Mouse (Mus musculus): ENCODE results near the gene Hoxb6.

Gene Hoxb6

DNA sequence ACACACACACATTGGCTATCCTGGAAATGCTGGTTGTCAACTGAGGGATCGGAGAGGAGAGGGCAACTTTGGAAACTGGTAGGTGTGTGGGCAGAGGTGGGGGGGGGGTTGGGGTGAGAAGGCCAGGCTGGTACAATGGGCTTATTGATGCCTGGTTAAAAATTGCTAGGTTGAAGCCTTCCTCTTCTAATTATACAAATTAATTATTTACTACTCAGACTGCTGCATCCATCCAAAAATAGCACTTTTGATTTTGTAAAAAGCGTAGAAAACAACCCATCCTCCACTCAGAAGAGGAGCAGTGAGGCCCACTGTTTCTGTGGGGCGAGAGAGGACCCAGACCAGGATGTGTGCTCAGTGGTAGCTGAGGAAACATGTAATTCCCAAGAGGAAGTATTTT is 42.7 kb downstream of the Hoxb6 start:
- DNase-seq (ENCODE audit: low spot score in 2 of 2): no peak

- no peak for DNase-seq (ENCODE audit: low spot score in 2 of 2)
Measured at GRCm38 (mm10) chr11:96336597-96336996, 44.3 kb downstream of the Hoxb6 start.

GRCm38 (mm10) chr11:96337026-96337425 is 44.8 kb downstream of the Hoxb6 start:
- DNase-seq (ENCODE audit: low spot score in 2 of 2): no peak

DNA sequence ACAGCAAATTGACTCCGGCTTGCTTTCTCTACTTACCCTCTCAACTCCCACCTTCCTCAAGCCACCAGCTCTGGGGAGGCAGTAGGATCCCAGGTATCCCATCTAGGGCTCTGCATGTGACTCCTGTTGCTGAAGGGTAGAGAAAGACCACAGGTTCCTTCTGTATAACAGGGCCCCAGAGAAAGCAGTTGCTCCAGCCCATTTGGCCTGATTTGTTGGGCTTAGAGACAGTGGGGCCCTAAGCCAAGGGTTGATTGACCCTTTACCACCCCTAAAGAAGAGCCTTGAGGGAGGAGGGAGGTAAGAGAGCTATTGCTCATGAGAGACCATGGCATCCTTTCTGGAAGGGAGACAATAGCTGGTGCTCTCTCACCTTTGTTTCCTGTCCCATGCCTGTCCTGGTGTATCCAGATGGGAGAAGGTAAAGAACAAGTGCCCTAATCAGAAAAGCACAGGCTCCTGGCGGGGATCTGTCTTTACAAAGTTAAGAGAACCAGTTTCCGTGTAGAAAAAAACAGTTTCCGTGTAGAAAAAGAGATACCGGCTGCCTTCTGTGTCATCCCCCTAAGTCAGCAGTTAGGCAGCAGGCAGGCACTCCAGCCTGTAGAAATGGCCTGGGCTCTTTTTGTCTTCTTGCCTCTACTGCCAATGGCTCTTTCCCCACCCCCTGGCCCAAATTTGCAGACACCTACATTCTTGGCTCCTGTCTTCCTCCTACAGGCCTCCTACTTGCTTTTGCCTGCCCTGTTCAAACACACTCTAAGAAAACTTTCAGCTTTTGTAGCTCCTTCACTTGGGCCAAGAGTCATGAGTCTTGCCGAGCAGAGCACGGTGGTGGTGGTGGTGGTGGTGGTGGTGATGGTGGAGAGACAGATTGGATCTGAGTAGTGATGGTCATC is 46.9 kb downstream of the Hoxb6 start:
- no peak for DNase-seq (ENCODE audit: low spot score in 2 of 2)

DNA sequence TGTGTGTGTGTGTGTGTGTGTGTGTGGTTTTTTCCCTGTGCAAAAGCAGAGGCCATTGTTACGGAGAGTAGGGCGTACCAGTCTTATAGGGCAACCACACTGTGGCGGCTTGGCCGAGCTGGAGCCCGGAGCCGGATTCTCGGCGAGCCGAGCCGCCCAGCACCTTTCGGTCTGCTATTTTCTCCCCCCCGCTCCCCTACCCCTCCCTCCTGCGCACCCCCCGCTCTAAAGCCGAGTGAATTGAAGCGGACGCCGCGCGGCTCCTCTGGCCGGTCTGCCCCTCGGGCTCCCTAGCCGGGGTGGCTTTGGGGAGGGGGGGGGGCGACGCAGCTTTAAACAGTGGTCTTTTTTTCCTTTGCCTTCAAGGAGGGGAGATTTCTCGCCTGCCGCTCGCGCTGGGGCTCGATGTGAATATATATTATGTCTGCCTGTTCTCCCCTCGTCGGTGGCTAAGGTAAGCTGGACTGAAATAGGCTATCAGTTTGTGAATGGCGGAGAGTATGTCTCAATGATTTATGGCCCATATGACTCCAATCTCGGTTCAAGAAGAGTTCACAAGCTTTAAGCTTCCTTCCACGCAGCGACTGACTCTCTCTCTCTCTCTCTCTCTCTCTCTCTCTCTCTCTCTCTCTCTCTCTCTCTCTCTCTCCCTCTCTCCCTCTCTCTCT is 48.6 kb downstream of the Hoxb6 start:
- DNase-seq (ENCODE audit: low spot score in 2 of 2): no peak

- DNase-seq (ENCODE audit: low spot score in 2 of 2): no peak
Measured at GRCm38 (mm10) chr11:96341701-96342575, 49.7 kb downstream of the Hoxb6 start.

DNA sequence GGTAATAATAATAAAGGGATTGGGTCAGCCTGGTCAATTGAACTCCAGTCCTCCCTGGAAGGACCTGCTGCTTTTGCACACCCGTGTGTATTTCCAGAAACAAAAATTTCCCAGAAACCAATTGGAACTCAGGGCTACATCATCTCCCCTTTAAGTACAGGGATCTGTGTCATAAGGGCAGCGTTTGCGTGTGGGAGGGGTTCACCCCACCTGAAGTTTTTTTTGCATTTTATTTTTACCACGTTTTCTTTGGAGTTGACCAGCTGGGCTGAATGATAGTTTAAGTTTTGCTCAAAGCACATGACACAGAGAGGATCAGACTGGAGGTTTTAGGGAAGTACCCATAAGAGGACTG is 50.3 kb downstream of the Hoxb6 start:
- DNase-seq (ENCODE audit: low spot score in 2 of 2): no peak

DNA sequence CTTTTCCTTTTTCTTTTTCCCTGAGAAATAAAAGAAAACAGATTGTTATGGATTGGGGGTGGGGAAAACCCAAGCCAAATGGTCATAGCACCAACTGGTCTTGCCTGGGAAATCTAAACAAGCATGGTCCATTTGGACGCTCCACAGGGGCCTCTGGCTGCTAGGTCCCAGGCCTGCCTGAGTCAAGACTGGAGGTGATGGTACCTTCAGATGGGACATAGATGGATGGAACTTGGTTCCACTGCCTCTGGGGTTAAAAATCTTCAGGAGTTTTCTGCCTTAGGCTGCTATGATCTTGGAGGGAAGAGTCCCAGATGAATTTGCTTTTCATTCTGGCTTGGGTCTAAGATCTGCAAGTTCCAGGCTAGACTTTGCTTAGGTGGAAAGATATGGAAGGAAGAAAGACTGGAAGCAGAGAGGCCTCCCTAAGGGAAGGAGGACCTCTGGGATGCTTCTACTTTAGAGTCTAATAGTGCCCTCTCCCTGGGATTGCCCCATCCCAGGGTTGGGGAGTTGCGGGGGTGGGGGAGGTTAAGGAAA is 51.0 kb downstream of the Hoxb6 start:
- no peak for DNase-seq (ENCODE audit: low spot score in 2 of 2)

DNA sequence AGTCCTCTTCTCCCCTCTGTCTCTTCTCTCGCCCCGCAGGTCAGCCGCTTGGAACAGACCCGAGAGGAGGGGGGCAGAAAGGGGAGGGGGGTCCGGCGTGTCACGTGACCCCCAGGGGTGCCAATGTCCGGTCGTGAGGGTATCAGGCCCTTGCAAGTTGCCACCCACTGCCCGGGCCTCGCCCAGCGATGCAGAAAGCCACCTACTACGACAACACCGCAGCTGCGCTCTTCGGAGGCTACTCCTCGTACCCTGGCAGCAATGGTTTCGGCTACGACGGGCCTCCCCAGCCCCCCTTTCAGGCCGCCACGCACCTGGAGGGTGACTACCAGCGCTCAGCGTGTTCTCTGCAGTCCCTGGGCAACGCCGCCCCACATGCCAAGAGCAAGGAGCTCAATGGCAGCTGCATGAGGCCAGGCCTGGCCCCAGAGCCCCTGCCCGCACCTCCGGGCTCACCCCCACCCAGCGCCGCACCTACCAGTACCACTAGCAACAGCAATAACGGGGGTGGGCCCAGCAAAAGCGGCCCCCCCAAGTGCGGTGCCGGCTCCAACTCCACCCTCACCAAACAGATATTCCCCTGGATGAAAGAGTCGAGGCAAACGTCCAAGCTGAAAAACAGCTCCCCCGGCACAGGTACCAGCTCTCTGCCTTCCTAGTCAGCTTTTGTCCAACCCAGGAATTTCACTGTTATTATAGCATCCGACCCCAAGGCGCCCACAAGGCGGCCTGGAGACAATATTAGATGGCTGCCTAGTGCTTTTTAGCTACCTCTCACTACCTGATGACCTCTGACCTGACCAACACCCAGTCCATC is 52.0 kb downstream of the Hoxb6 start:
- no peak for DNase-seq (ENCODE audit: low spot score in 2 of 2)

DNA sequence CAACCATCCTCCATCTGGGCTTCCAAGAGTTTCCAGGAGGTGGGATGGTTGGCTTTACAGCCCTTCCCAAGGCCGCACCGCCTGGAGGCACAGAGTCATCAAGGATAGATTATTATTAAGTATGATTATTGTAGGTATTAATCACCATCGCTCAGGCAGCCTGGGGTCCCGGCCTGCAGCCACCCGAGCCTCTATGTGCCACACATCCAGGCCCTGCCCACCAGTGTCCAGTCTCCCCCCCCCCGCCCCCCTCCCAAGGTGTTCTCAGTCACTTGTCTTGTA is 52.5 kb downstream of the Hoxb6 start:
- DNase-seq (ENCODE audit: low spot score in 2 of 2): no peak

DNA sequence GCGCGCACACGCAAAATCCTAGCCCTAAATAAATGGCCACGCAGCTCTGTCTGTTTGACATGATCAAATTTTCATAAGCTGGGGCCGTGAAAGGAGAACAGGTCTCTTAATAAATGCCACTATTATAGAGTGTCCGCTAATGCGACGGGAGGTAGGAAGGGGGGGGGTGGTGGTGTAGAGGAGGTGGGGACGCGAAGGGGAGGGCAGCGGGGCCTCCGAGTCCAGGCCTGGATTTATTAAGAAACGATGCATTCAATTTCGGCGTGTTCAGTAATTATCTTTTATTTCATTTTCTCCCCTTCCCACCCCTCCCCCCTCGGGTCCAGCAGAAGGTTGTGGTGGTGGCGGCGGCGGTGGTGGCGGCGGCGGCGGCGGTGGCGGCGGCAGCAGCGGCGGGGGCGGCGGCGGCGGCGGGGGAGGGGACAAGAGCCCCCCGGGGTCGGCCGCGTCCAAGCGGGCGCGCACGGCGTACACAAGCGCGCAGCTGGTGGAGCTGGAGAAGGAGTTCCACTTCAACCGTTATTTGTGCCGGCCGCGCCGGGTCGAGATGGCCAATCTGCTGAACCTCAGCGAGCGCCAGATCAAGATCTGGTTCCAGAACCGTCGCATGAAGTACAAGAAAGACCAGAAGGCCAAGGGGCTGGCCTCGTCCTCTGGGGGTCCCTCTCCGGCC is 53.1 kb downstream of the Hoxb6 start:
- DNase-seq (ENCODE audit: low spot score in 2 of 2): no peak

GRCm38 (mm10) chr11:96345893-96346806 is 53.9 kb downstream of the Hoxb6 start:
- no peak for DNase-seq (ENCODE audit: low spot score in 2 of 2)

- DNase-seq (ENCODE audit: low spot score in 2 of 2): no peak
Measured at GRCm38 (mm10) chr11:96346916-96347520, 54.7 kb downstream of the Hoxb6 start.

- no peak for DNase-seq (ENCODE audit: low spot score in 2 of 2)
Measured at GRCm38 (mm10) chr11:96347717-96348116, 55.4 kb downstream of the Hoxb6 start.

DNA sequence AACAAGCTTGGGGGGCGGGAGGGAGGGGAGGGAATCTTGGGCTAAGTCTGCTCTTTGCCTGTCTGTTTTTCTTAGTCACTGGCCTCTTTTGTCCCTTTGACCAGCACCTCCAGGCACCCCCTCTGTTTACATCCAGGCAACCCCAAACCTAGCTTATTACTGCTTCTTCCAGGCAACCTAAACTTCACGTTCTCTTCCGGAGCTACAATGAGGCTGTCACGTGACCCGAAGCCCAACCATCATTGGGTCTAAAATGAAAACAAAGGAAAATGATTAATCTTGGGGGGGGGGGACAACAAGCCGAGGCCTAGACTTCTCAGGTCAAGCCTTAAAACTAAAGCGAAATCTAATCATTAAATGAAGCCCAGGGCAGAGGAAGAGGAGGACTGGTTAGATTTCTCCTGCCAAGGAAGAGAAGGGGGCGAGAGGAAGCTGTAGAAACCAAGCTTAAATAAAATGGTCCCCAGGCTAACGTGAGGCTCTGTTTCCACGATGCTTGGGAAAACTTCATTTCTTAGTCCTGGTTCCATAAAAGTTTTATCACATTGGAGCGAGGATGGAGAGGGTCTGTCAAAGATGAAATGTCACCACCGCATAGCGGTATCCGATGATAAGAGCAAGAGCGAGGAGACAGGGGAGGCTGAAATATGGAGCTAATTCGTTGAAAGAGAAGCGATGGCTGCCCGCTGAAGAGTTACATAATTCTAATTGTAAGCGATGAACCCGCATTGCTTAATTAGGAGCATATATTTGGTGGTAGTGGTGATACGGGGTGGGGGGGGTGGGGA is 56.1 kb downstream of the Hoxb6 start:
- DNase-seq (ENCODE audit: low spot score in 2 of 2): no peak

DNA sequence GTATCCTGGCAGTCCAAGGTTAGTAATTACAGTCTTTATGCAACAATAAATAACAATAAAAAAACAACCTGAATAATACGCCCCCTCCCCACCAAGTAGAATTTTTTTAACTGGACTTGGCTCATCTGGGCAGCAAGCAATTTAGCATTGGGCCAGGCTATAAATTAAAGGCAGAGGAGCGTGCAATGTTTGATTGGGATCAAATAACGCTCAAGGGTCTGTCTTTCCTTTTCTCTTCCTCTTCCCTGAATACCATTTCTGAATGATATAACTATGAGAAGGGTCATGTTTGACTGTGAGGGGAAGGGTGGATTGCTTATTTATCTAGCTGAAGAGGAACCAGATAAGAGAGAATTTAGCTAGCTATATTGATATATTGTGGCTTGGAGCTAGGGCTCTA is 56.7 kb downstream of the Hoxb6 start:
- no peak for DNase-seq (ENCODE audit: low spot score in 2 of 2)

GRCm38 (mm10) chr11:96349491-96350340 is 57.4 kb downstream of the Hoxb6 start:
- no peak for DNase-seq (ENCODE audit: low spot score in 2 of 2)

GRCm38 (mm10) chr11:96350341-96350624 is 58.0 kb downstream of the Hoxb6 start, which contains the start of gene Hoxb2:
Hoxb2 (plus strand) TSS chr11:96350525.
- no peak for DNase-seq (ENCODE audit: low spot score in 2 of 2)

Measured in right cerebral cortex, postnatal 36 days (tissue).